Mouse (Mus musculus): Measurements from ENCODE around the gene Lonp2.

- no peak for TF ChIP-seq CTCF (IDR thresholded peaks at IDR 0.05; ENCODE audit: low read depth, low read length)
- no peak for TF ChIP-seq POLR2A (IDR thresholded peaks at IDR 0.05; ENCODE audit: borderline replicate concordance, low read depth, low read length)
Measured at GRCm38 (mm10) chr8:86768499-86768898, 144.7 kb downstream of the Lonp2 start.

All from bone marrow macrophage, adult 2 months (primary cell).